Mouse (Mus musculus) intestine, embryonic 16.5 days (tissue): ENCODE data around the gene Hist3h2ba. TPM values are rescaled to one million over a fixed set of nuclear protein-coding genes. Genes with fewer than 3 reads are reported as not detected.
"Not testable (repeated sequence)": the region's sequence is repeated elsewhere in the genome, so short reads cannot be mapped to it uniquely, and the experiment has no call there.

Experiments
- ATAC-seq: fragments of 200-750 bp; cut with Nextera tagmentation; 2 replicates; pipeline ENCODE4 v1.8.0; 2017; ENCODE audit warnings: moderate TSS enrichment, moderate library complexity
- H3K27ac ChIP-seq: fragments of 300-500 bp; sonication (generic); 2 replicates; pipeline ENCODE4 v1.5.1; 2014; ENCODE audit warnings: mild to moderate bottlenecking, low read length
- H3K27me3 ChIP-seq: fragments of 300-500 bp; sonication (generic); replicated peaks from 2 replicates; pipeline ENCODE4 v1.6.1; 2014; ENCODE audit warnings: low read length, control low read depth, mixed read lengths; ENCODE audit not compliant: control insufficient read depth, insufficient read depth
- H3K36me3 ChIP-seq: fragments of 300-500 bp; sonication (generic); 2 replicates; pipeline ENCODE4 v1.6.1; 2014; ENCODE audit warnings: low read length, control low read depth; ENCODE audit not compliant: control insufficient read depth, insufficient read depth
- H3K4me1 ChIP-seq: fragments of 300-500 bp; sonication (generic); 2 replicates; pipeline ENCODE4 v1.6.1; 2014; ENCODE audit warnings: low read length, control low read depth, mixed read lengths; ENCODE audit not compliant: control insufficient read depth, insufficient read depth
- H3K4me2 ChIP-seq: fragments of 300-500 bp; sonication (generic); 2 replicates; pipeline ENCODE4 v1.6.1; 2014; ENCODE audit warnings: low read depth, low read length, control low read depth
- H3K4me3 ChIP-seq: fragments of 300-500 bp; sonication (generic); 2 replicates; pipeline ENCODE4 v1.5.1; 2014; ENCODE audit warnings: mild to moderate bottlenecking, low read length
- H3K9ac ChIP-seq: fragments of 300-500 bp; sonication (generic); 2 replicates; pipeline ENCODE4 v1.6.1; 2014; ENCODE audit warnings: low read depth, low read length
- H3K9me3 ChIP-seq: fragments of 300-500 bp; sonication (generic); 2 replicates; pipeline ENCODE4 v1.6.1; 2016; ENCODE audit warnings: low read length, control low read depth; ENCODE audit not compliant: control insufficient read depth
- WGBS: fragments of 180-500 bp; shearing (Covaris S2); extraction: QIAGEN DNeasy Blood & Tissue Kit; methylation state at CpG from one replicate; pipeline ENCODE4 v1.1.7; 2014; 5-methylcytosine and 5-hydroxymethylcytosine counted together
- polyA plus RNA-seq: library from polyadenylated mRNA; unstranded; fragments of >200 nt; fragmentation: Nextera tagmentation; extraction: Ambion mirVana; gene quantifications from 2 replicates; pipeline ENCODE4 v1.2.1, GENCODE M21; 2015

Hist3h2ba gene
- polyA plus RNA-seq, 1 experiment from 2014 or later = 40.9 TPM

DNA sequence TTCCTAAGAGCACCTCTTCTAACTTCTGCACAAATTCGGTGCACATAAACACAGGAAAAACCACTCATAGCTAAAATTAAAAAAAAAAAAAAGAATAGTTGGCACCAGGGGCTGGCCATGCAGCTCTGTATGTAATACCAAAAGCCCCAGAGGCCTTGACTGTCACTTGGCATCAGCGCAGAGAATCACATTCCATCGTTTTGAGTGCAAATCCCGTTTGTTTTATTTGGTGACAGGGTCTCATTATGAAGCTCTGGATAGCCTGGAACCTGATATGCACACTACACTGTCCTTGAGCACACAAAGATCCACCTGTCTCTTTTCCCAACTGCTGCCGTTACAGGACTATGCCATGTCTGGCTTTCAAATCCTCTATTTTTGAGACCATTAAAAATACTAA, 2.5 kb downstream of the Hist3h2ba start:
- Histone ChIP-seq H3K27ac (no peak overlapping the region), H3K4me2 (no peak overlapping the region), H3K9ac (no peak overlapping the region), H3K9me3 (no peaks in the 10 kb centered on the region), H3K27me3 (no peaks in the 10 kb centered on the region), H3K36me3 (no peaks in the 10 kb centered on the region), H3K4me1 (peaks cover 14% of the 10 kb centered on the region), H3K4me3 (no peak overlapping the region)
- no peak for ATAC-seq
- 75% methylated on average over 5 of the region's 5 CpGs for WGBS

DNA sequence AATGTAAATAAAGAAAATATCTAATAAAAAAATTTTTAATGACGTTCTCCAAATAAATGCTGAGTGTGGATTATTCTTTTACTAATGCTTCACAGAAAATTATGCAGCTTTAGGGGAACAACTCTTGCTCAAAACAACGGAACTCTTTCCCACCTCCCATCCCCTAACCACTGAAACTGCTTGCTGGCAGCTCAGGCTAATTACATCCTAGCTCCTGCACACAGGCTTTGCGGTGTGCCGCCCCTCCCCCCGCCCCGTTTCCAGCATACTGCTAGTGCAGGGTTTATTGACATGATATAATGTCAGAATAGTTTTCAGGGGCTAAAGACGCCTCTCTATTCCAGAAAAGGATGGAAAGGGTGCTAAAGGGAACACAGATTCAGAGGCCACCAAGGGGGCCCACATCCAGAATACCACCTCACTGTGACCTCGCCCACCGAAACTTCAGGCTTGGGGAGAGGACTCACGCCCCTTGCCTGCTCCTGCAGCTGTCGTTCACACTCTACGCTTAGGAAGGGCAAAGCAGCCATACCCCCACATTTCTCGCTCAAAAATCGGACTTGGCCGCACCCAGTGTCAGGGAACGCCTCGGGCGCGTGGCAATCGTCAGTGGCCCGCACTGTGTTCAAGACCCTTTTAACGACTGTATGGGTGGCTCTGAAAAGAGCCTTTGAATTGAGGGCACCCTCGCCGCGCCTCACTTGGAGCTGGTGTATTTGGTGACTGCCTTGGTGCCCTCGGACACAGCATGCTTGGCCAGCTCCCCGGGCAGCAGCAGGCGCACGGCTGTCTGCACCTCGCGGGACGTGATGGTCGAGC, 4.8 kb downstream of the Hist3h2ba start:
- WGBS = under 1% methylated on average over 33 of the region's 33 CpGs
- Histone ChIP-seq H3K27ac (peak overlapping the region; percentile 90), H3K9ac (peak overlapping the region; percentile 77), H3K36me3 (peaks cover 6% of the 10 kb centered on the region; the same call in 1 of the 2 replicates), H3K4me2 (peak overlapping the region; percentile 96), H3K4me1 (peaks cover 24% of the 10 kb centered on the region), H3K27me3 (no peaks in the 10 kb centered on the region), H3K9me3 (no peaks in the 10 kb centered on the region), H3K4me3 (peak overlapping the region; percentile 66)
- peak; percentile 43 for ATAC-seq

DNA sequence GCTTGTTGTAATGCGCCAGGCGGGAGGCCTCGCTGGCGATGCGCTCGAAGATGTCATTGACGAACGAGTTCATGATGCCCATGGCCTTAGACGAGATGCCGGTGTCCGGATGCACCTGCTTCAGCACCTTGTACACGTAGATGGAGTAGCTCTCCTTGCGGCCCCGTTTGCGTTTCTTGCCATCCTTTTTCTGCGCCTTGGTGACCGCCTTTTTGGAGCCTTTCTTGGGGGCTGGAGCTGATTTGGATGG, 5.4 kb downstream of the Hist3h2ba start:
- ATAC-seq, H3K36me3 ChIP-seq, H3K9me3 ChIP-seq, H3K27me3 ChIP-seq: not testable (repeated sequence)
- Histone ChIP-seq H3K4me3 (peak overlapping the region; percentile 66), H3K9ac (peak overlapping the region; percentile 77), H3K4me2 (peak overlapping the region; percentile 96), H3K27ac (peak overlapping the region; percentile 90), H3K4me1 (peaks cover 26% of the 10 kb centered on the region)
- 1% methylated on average over 17 of the region's 17 CpGs for WGBS

DNA sequence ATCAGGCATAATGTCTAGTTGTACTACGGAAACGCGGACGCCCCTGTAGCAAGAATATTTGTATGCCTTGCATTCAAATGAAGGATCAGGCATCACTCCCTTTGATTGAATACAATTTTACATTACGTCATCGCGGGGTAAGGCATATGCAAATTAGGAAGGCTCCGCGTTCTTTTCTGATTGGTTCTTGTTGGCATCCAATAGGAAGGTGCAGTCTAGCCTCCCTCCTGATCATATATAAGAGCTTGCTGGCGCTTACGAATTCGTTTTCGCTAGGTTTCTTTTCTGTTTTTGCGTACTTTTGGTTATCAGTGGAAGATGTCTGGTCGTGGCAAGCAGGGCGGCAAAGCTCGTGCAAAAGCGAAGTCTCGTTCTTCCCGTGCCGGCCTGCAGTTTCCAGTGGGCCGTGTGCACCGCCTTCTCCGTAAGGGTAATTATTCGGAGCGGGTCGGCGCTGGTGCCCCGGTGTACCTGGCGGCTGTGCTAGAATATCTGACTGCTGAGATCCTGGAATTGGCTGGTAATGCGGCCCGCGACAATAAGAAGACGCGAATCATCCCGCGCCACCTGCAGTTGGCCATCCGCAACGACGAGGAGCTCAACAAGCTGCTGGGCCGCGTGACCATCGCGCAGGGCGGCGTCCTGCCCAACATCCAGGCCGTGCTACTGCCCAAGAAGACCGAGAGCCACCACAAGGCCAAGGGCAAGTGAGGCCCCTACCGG, 5.9 kb downstream of the Hist3h2ba start, which contains the start of the genes Hist3h2a and Trim17:
Gene Hist3h2a, plus strand, starts transcription at position 266 of the 723 bp plus-strand sequence.
Gene Trim17, plus strand, starts transcription at position 266 of the 723 bp plus-strand sequence.
- Histone ChIP-seq H3K27ac (peak within 1 kb of the TSS; percentile 99), H3K9ac (peak within 1 kb of the TSS; percentile 86), H3K36me3 (peaks cover 6% of the 10 kb centered on the region; the same call in 1 of the 2 replicates), H3K9me3 (no peaks in the 10 kb centered on the region), H3K4me2 (peak within 1 kb of the TSS; percentile 96), H3K27me3 (no peaks in the 10 kb centered on the region), H3K4me1 (peaks cover 30% of the 10 kb centered on the region), H3K4me3 (peak within 1 kb of the TSS; percentile 66)
- ATAC-seq = peak; percentile 94
- under 1% methylated on average over 49 of the region's 49 CpGs for WGBS

DNA sequence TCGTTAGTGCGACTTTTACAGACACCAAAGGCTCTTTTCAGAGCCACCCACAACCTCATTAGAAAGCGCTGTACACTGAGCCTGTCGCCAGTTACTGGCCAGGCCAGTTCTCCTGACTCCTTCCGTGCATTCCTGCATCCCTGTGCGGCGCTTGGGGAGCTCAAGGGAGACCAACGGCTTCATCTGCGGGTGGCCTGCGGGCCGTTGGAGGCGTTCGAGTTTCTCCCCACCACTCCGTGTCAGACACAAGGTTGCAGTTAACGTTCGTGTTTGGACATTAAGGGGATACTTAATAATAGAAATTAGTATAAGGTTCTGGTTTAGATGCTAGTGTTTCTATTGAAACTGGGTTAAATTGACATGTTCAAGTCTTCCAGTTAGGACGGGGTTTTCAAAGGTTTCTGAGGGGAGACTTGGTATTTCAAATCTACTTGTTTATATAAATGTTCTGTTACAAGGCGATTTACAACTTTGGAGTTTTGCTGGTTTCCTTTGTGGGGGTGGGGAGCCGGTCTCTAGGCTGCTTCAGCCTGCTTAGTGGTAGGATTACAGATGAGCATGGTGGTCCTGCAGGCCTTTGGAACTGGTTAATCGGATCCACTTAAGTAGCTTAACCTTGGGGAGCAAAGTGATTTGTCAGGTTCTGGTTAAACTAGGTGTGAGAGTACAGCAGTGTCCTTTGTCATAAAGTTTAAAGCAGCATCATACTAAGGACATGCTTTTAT, 6.6 kb downstream of the Hist3h2ba start:
- Histone ChIP-seq H3K27ac (peak overlapping the region; percentile 99), H3K4me1 (peaks cover 30% of the 10 kb centered on the region), H3K4me3 (peak overlapping the region; percentile 66), H3K27me3 (no peaks in the 10 kb centered on the region), H3K9me3 (no peaks in the 10 kb centered on the region), H3K9ac (peak overlapping the region; percentile 86), H3K4me2 (peak overlapping the region; percentile 66), H3K36me3 (peaks cover 6% of the 10 kb centered on the region; the same call in 1 of the 2 replicates)
- peak; percentile 19; the same call in 1 of the 2 replicates for ATAC-seq
- under 1% methylated on average over 20 of the region's 20 CpGs for WGBS

DNA sequence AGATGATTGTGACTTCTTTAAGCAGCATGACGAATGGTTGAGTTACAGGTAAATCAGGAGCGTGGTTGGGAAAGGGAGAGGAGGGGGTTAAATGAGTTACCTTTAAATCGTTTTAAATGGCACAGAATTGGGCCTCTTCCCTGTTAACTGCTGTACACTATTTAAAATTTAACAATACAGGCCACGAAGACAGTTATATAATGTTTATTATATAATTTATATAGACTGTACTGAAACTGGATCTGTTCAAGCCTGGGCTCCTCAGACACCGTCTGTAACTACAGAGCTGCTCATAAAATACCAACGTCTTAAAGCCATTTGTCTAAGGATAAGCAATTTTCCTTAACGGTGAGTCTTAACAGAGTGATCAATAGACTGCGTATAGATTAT, 7.1 kb downstream of the Hist3h2ba start:
- Histone ChIP-seq H3K4me3 (peak overlapping the region; percentile 66), H3K9me3 (no peaks in the 10 kb centered on the region), H3K9ac (peak overlapping the region; percentile 86), H3K4me1 (peaks cover 30% of the 10 kb centered on the region), H3K27me3 (no peaks in the 10 kb centered on the region), H3K4me2 (peak overlapping the region; percentile 66), H3K36me3 (peaks cover 6% of the 10 kb centered on the region; the same call in 1 of the 2 replicates), H3K27ac (0 out of 2 replicates have a peak overlapping the region, but pooled peaks have one; percentile 99)
- ATAC-seq = no peak
- WGBS = 11% methylated on average over 8 of the region's 8 CpGs

DNA sequence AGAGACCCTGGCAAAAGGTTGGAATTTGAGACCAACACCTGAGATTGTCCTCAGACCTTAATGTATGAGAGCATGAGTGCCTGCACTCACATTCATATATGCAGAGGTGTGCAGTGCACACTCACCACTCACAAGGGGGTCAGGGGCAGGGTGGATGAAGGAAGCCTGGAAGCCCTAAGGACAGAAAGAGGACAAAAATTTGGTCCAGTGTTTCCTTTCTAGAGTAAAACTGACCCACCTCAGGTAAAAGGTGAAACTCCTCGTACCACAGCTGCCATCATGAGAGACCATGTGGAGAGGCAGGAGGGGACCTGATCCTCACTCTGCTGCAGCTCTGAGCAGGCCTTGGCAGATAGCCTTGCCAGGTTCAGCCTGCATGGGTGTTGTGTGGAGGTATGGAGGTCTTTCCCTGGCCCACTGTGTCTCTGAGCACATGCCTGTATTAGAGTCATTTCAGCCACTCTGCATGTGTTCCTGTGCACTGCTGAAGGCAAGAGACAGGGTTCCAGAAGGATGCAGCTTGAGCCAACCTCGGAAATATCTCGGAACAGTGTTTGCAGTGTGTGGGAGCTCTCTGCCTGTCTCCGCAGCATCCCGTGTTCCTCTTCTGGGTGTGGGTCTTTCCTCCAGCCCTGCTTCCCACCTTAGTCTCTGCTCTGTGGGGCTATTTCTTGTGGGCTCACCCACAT, 8.7 kb downstream of the Hist3h2ba start:
- Histone ChIP-seq H3K27ac (no peak overlapping the region), H3K9ac (peak overlapping the region; percentile 86; the same call in 1 of the 2 replicates), H3K4me2 (peak overlapping the region; percentile 66), H3K4me1 (peaks cover 30% of the 10 kb centered on the region), H3K9me3 (peaks cover 5% of the 10 kb centered on the region; the same call in 1 of the 2 replicates), H3K27me3 (0 out of 2 replicates have a peak, but pooled peaks cover 2% of the 10 kb centered on the region), H3K4me3 (peak overlapping the region; percentile 66), H3K36me3 (peaks cover 6% of the 10 kb centered on the region; the same call in 1 of the 2 replicates)
- ATAC-seq = no peak
- 89% methylated on average over 5 of the region's 5 CpGs for WGBS

DNA sequence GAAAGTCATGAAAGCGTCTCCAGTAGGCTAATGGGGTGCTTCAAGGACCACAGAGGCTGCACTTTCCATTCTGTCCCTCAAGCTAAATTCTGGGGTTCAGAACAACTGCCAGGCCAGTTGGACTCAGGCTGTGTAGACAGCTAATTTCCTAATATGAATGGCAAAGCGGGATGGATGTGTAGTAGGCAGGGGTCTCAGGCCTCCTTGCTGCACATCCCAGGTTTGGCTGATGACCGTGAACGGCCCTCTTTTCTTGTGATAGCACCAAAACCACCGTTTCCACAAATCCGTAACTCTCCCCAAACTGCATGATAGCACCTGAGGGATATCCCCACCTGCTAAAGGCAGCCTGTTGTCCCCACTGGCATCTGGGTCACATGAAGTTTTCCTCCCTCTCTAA, 9.8 kb downstream of the Hist3h2ba start:
- Histone ChIP-seq H3K9ac (no peak overlapping the region), H3K4me1 (peaks cover 27% of the 10 kb centered on the region), H3K27ac (no peak overlapping the region), H3K27me3 (peaks cover 2% of the 10 kb centered on the region; the same call in 1 of the 2 replicates), H3K36me3 (peaks cover 6% of the 10 kb centered on the region; the same call in 1 of the 2 replicates), H3K9me3 (peaks cover 5% of the 10 kb centered on the region; the same call in 1 of the 2 replicates), H3K4me2 (no peak overlapping the region), H3K4me3 (no peak overlapping the region)
- 86% methylated on average over 6 of the region's 6 CpGs for WGBS
- no peak for ATAC-seq
